Mouse (Mus musculus) lung, adult 2 months (tissue): ENCODE results near the gene Bmf.

ENCODE experiments used
- CTCF ChIP-seq: fragments of 200-500 bp; IDR thresholded peaks from 2 replicates; pipeline ENCODE4 v1.5.1; 2011; ENCODE audit warnings: mild to moderate bottlenecking, low read length, control low read depth; ENCODE audit not compliant: insufficient read depth
- POLR2A ChIP-seq: fragments of 200-500 bp; IDR thresholded peaks from 2 replicates; pipeline ENCODE4 v1.6.1; 2011; ENCODE audit warnings: low read depth, mild to moderate bottlenecking, control low read depth, low read length, borderline replicate concordance; ENCODE audit errors: extremely low read depth

DNA sequence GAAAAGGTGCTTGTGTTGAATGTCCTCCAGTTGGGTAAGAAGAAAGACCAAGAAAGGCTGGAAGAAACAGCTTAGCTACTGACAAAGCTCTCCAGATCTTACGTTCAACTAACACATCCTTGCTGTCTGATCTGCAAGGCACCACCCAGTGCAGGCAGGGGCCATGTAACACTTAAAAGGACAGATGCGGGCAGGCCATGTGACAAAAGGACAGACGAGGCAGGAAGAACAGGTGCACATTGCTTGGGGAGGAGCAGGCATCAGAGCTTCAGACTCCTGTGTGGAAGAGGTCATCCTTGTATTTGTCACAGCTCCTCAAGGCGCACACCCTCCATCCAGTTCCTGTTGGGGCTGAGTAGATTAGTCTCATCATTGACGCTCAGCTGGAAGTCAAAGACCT is 66.5 kb downstream of the Bmf start:
- no peak for TF ChIP-seq CTCF
- TF ChIP-seq POLR2A, result no peak
